Mouse (Mus musculus) forebrain, embryonic 11.5 days (tissue): ENCODE data around the gene Pim1. TPM values are rescaled to one million over a fixed set of nuclear protein-coding genes. Genes with fewer than 3 reads are reported as not detected.
"Not testable (repeated sequence)": the region's sequence is repeated elsewhere in the genome, so short reads cannot be mapped to it uniquely, and the experiment has no call there.

Experiments used
- ATAC-seq: fragments of 200-750 bp; cut with Nextera tagmentation; replicated peaks from 2 replicates; pipeline ENCODE4 v1.8.0; 2017; ENCODE audit warnings: moderate TSS enrichment; ENCODE audit not compliant: low FRiP score
- DNase-seq: peaks from one replicate; pipeline ENCODE4 v3.0.0-alpha.2; 2017; ENCODE audit warnings: low spot score
- H3K27ac ChIP-seq: fragments of 300-500 bp; sonication (generic); 2 replicates; pipeline ENCODE4 v1.5.1; 2014; ENCODE audit warnings: low read depth, low read length
- H3K27me3 ChIP-seq: fragments of 300-500 bp; sonication (generic); 2 replicates; pipeline ENCODE4 v1.6.1; 2014; ENCODE audit warnings: mild to moderate bottlenecking, low read length, mixed read lengths; ENCODE audit not compliant: control insufficient read depth, insufficient read depth
- H3K36me3 ChIP-seq: fragments of 300-500 bp; sonication (generic); 2 replicates; pipeline ENCODE4 v1.6.1; 2014; ENCODE audit warnings: mild to moderate bottlenecking, low read length, moderate library complexity, mixed read lengths; ENCODE audit not compliant: control insufficient read depth, insufficient read depth
- H3K4me1 ChIP-seq: fragments of 300-500 bp; sonication (generic); replicated peaks from 2 replicates; pipeline ENCODE4 v1.6.1; 2014; ENCODE audit warnings: low read length, mixed read lengths; ENCODE audit not compliant: control insufficient read depth, insufficient read depth
- H3K4me2 ChIP-seq: fragments of 300-500 bp; sonication (generic); 2 replicates; pipeline ENCODE4 v1.6.1; 2014; ENCODE audit warnings: low read depth, mild to moderate bottlenecking, low read length, moderate library complexity, mixed read lengths; ENCODE audit not compliant: severe bottlenecking
- H3K4me3 ChIP-seq: fragments of 300-500 bp; sonication (generic); 2 replicates; pipeline ENCODE4 v1.5.1; 2014; ENCODE audit warnings: low read depth, low read length
- H3K9ac ChIP-seq: fragments of 300-500 bp; sonication (generic); 2 replicates; pipeline ENCODE4 v1.6.1; 2014; ENCODE audit warnings: low read length
- H3K9me3 ChIP-seq: fragments of 300-500 bp; sonication (generic); 2 replicates; pipeline ENCODE4 v1.6.1; 2016; ENCODE audit warnings: low read length, mixed read lengths; ENCODE audit not compliant: control insufficient read depth
- WGBS: fragments of 180-500 bp; shearing (Covaris S2); extraction: QIAGEN DNeasy Blood & Tissue Kit; methylation state at CpG from one replicate; pipeline ENCODE4 v1.1.7; 2014; 5-methylcytosine and 5-hydroxymethylcytosine counted together
- polyA plus RNA-seq: library from polyadenylated mRNA; unstranded; fragments of >200 nt; fragmentation: Nextera tagmentation; extraction: Ambion mirVana; gene quantifications from 2 replicates; pipeline ENCODE4 v1.2.1, GENCODE M21; 2014

Gene Pim1
- polyA plus RNA-seq, 1 experiment from 2014 or later = 21.1 TPM

DNA sequence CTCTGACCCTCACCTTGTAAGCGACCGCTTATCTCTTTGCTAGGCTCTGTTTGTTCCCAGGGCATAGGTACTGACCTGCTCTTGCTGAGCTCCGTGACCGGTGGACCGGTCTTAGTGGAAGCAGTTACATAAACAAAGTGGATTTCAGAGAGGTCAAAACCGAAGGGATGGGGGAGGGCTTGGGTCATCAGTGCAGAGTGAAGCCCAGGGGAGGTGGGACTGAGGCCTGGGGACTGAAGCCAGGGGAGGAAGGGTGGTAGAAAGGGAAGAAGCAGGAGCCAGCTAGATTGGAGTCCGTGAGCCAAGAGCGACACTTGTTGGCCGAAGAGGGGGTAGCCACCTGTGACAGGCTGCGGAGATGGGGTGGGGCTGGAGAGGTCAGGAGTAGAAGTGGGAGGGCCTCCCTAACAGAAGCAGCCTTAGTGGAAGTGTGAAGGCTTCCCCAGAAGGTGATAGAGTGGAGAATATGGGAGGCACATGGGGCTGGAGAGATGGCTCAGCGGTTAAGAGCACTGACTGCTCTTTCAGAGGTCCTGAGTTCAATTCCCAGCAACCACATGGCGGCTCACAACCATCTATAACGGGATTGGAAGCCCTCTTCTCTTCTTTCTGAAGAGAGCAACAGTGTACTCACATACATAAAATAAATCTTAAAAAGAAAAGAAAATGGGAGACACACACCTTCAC lies 22.6 kb downstream of the Pim1 start:
- WGBS = 43% methylated on average over 13 of the region's 13 CpGs
- Histone ChIP-seq H3K27ac (no peak overlapping the region), H3K9ac (no peak overlapping the region), H3K36me3 (no peaks in the 10 kb centered on the region), H3K4me2 (no peak overlapping the region), H3K9me3 (no peaks in the 10 kb centered on the region), H3K4me1 (no peaks in the 10 kb centered on the region), H3K4me3 (no peak overlapping the region), H3K27me3 (no peaks in the 10 kb centered on the region)
- ATAC-seq = peak; percentile 36; the same call in 1 of the 2 replicates
- peak; percentile 78 for DNase-seq

DNA sequence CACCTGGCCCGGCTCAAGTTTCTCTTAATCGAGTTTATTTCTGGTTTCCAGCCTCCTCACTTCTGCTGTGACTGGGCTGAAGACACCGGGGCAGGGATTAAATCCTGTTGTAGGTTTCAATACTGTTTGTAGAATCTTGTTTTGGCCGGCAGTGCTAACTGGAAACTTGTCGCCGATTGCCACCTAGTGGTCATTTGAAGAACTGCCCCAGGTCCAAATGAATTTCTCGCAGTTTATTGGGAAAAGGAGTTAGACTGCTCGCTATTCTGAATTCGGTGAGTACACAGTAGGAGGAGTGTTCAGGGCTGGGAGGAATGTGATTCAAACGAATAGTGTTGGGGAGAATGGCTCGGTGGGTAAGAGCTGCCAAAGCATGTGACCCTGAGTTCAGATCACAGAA lies 23.9 kb downstream of the Pim1 start:
- 3% methylated on average over 11 of the region's 11 CpGs for WGBS
- DNase-seq (peak; percentile 84), ATAC-seq (no peak)
- H3K36me3 ChIP-seq = no peaks in the 10 kb centered on the region
- no peak overlapping the region for H3K27ac ChIP-seq
- H3K9me3 ChIP-seq = no peaks in the 10 kb centered on the region
- no peak overlapping the region for H3K4me3 ChIP-seq
- H3K4me1 ChIP-seq = no peaks in the 10 kb centered on the region
- no peak overlapping the region for H3K4me2 ChIP-seq
- no peak overlapping the region for H3K9ac ChIP-seq
- no peaks in the 10 kb centered on the region for H3K27me3 ChIP-seq

DNA sequence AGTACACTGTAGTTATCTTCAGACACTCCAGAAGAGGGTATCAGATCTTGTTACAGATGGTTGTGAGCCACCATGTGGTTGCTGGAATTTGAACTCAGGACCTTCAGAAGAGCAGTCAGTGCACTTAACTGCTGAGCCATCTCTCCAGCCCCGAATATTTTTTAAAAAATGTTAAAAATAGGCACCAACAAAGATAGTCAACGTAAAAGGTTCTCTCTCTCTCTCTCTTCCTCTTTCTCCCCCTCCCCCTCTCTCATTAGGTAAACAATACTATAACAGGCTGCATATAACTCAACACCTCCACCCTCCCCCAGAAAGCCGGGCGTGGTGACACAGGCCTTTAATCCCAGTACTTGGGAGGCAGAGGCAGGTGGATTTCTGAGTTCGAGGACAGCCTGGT lies 28.1 kb downstream of the Pim1 start:
- not testable (repeated sequence) for H3K4me1 ChIP-seq, H3K4me3 ChIP-seq, H3K36me3 ChIP-seq, H3K4me2 ChIP-seq, ATAC-seq, H3K27ac ChIP-seq, H3K9me3 ChIP-seq, H3K9ac ChIP-seq, H3K27me3 ChIP-seq, DNase-seq
- WGBS = 88% methylated on average over 5 of the region's 5 CpGs

DNA sequence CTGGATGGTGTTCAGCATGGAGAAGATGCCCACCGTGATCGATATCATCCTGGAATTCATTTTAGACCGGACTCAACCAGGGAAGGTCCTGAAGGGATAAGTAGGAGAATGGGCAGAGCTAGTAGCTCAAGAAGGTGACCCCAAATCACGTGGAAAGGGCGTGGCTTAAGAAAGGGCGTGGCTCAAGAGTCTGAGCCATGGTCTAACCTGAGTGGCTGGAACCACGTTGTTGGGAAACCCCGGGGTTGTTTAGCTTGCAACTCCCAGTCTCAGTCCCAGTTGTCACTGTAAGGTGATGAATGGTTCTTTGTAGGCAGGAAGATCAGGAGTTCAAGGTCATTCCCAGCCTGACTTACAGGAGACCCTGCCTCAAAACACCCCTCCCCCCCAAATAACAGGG lies 29.2 kb downstream of the Pim1 start:
- Histone ChIP-seq H3K36me3 (no peaks in the 10 kb centered on the region), H3K27ac (no peak overlapping the region), H3K27me3 (no peaks in the 10 kb centered on the region), H3K9me3 (no peaks in the 10 kb centered on the region), H3K4me1 (no peaks in the 10 kb centered on the region), H3K4me2 (no peak overlapping the region), H3K4me3 (no peak overlapping the region), H3K9ac (no peak overlapping the region)
- ATAC-seq = no peak
- no peak for DNase-seq
- 78% methylated on average over 8 of the region's 8 CpGs for WGBS

DNA sequence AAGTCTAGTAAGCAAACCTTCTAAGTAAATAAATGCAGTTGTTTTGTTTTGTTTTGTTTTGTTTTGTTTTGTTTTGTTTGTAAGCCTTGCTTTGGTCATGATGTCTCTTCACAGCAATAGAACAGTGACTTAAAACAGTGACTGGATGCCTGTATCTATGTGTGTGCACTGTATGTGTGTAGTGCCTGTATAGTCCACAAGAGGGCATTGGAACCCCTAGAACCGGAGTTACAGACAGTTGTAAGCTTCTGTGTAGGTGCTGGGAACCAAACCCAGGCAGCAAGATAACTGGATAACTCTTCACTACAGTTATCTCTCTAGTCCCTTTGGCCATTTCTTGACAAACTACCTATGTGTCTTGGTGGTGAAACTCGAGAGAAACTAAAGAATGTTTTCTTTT lies 35.1 kb downstream of the Pim1 start:
- no peak overlapping the region for H3K27ac ChIP-seq
- H3K36me3 ChIP-seq = no peaks in the 10 kb centered on the region
- H3K9ac ChIP-seq = no peak overlapping the region
- H3K27me3 ChIP-seq = no peaks in the 10 kb centered on the region
- no peak overlapping the region for H3K4me2 ChIP-seq
- no peak for DNase-seq
- no peak for ATAC-seq
- 81% methylated on average over 2 of the region's 2 CpGs for WGBS
- no peaks in the 10 kb centered on the region for H3K9me3 ChIP-seq
- H3K4me1 ChIP-seq = no peaks in the 10 kb centered on the region
- H3K4me3 ChIP-seq = no peak overlapping the region

DNA sequence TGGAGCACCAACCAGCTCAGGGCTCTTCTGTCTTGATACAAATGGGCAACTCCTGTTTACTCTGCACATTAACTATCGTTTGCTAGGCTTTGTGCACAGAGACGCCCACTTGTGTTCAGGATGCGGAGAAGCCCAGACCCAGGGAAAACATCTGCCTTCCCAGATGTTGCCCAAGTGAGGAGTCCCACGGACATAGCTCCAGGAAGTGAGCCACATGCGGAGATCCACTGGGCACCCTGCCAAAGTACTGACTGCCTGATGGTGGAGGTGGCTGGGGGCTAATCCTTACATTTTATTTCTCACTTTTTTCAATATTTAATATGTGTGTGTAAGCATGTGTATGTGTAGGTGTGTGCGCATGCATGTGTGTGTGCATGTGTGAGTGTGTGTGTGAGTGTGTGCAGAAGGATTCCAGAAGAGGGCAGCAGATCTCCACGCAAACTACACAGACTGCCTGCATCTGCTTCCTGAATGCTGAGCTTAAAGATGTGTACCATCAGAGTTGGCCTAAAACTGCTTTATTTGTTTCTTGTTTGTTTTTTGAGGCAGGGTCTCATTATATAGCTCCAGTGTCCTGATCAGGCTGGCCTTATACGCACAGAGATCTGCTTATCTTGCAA lies 38.1 kb downstream of the Pim1 start:
- 91% methylated on average over 8 of the region's 8 CpGs for WGBS
- no peak overlapping the region for H3K4me2 ChIP-seq

DNA sequence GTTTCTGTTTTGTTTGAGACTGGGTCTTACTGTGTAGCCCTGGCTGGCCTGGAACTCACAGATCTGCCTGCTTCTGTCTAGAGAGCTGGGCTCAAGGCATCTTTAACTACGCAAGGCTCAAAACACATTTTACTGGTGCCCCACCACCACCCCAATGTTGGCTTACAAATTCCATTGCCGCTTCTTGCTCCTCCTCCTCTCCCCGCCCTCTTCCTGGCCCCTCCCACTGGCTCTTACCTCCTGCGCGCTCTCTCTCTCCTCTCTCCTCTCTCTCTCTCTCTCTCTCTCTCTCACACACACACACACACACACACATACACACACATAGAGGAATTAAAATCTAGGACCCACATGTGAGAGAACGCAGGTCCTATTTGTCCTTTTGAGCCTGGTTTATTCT lies 40.0 kb downstream of the Pim1 start:
- Histone ChIP-seq H3K36me3 (no peaks in the 10 kb centered on the region), H3K27me3 (no peaks in the 10 kb centered on the region), H3K4me1 (no peaks in the 10 kb centered on the region), H3K9ac (no peak overlapping the region), H3K4me2 (no peak overlapping the region), H3K9me3 (no peaks in the 10 kb centered on the region), H3K4me3 (no peak overlapping the region), H3K27ac (no peak overlapping the region)
- DNase-seq (no peak), ATAC-seq (no peak)
- WGBS = 85% methylated on average over 6 of the region's 6 CpGs

More for the DNA sequence above, 38.1 kb downstream of the Pim1 start:
- Histone ChIP-seq H3K4me3 (no peak overlapping the region), H3K36me3 (no peaks in the 10 kb centered on the region), H3K9me3 (no peaks in the 10 kb centered on the region), H3K4me1 (no peaks in the 10 kb centered on the region), H3K27ac (no peak overlapping the region), H3K27me3 (no peaks in the 10 kb centered on the region), H3K9ac (no peak overlapping the region)
- no peak for DNase-seq
- ATAC-seq = no peak

DNA sequence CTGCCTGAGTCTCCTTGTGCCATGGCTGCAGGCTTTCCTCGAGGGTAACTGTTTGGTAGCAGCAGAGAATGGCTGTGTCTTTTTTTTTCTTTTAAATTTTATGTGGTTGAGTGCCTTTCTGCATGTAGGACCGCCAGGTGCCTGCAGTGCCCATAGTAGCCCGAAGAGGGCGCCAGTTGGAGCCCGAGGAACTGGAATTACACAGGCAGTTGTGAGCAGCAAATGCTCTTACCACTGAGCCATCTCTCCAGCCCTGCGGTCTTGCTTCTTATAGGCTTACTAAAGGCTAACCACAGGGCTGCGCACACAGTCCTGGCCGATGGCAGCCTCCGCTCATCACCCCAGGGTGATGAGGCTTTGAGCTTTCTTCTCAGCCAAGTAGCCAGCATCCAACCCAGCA lies 40.7 kb downstream of the Pim1 start:
- Histone ChIP-seq H3K27me3 (no peaks in the 10 kb centered on the region), H3K9ac (no peak overlapping the region), H3K27ac (no peak overlapping the region), H3K4me2 (no peak overlapping the region), H3K4me3 (no peak overlapping the region), H3K9me3 (no peaks in the 10 kb centered on the region), H3K36me3 (no peaks in the 10 kb centered on the region), H3K4me1 (no peaks in the 10 kb centered on the region)
- DNase-seq = no peak
- 75% methylated on average over 9 of the region's 9 CpGs for WGBS
- ATAC-seq = no peak
